Mouse (Mus musculus): ENCODE measurements at regions not wholly inside any gene's neighbourhood (a gene's known extent, or its start where the extent isn't known, plus 50 kb on each side); places are given as distances from the start of the nearest gene placed in this dataset.

DNA sequence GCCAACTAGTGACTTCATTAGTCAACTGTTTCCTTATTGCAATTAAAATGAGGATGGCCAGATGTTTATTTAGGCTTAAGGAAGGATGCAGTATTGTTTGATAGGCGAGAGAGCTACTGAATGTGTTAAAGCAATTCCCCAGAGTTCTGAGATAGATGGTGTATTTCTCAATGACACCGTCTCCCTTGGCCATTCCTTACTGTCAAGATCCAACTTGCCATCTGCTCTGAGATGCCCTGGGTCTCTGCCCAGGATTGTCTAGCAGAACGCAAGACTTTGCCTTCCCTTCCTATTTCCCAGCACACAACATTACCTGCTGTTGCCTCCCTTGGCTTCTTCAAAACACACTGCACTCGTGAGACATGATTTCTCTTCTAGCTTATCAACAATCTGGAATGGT is 690.5 kb upstream of the Car8 start:
- Histone ChIP-seq H3K4me1 (ENCODE audit: control insufficient read depth, insufficient read depth, low read length) (peaks cover 2% of the 10 kb centered on the region), H3K36me3 (ENCODE audit: control insufficient read depth, insufficient read depth, low read length) (no peaks in the 10 kb centered on the region), H3K79me2 (replicated peaks; ENCODE audit: control insufficient read depth, insufficient read depth, low read length) (no peaks in the 10 kb centered on the region), H3K9ac (ENCODE audit: low read depth, low read length) (no peak overlapping the region), H3K27me3 (ENCODE audit: control insufficient read depth, insufficient read depth, low read length) (no peaks in the 10 kb centered on the region), H3K4me3 (no peak overlapping the region), H3K27ac (no peak overlapping the region)
- 41% methylated on average over 4 of the region's 4 CpGs for WGBS
- DNase-seq: no peak
- TF ChIP-seq CTCF (IDR thresholded peaks at IDR 0.05) (no peak), POLR2A (IDR thresholded peaks at IDR 0.05; ENCODE audit: insufficient read depth, low read depth, low read length) (no peak), EP300 (IDR thresholded peaks at IDR 0.05; ENCODE audit: insufficient read depth, low read depth, low read length) (no peak)
- intact Hi-C loops (cut with DNase I): no loop called here

DNA sequence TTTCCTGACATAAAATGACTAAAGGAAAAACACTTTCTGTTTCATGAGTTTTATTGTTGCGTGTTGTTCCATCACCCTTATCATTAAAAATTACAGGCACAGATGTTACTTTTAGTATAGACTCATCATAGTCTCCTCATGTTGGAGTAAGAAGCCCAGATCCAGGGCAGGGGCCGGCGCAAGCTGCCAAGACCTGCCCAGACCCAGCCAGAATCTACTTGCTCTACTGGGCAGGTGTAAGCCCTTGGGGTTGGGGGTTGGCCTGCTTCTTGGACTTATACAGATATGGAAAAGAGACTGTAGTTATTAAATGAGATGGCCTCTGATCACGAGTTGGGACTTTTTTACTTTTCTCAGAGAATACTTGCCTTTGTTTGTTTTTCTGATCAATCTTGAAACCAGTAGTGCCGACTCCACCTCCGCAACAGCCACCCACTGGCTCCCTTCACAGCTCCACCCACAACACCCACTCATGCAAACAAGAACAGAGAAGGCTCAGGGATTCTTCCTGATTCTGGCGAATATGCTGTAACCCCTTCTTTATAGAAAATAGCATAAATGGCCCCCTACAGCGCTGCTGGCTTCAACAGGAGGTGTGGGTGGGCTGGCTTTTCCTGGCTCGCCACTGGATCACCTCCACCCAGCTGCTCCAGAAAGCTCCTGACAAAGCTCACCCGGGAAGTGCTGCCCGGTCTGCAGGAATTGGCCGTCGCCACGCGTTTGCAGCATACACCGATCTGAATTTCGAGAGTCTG is 689.9 kb upstream of the Car8 start:
- intact Hi-C loops (cut with DNase I): no loop called here
- Histone ChIP-seq H3K27me3 (ENCODE audit: control insufficient read depth, insufficient read depth, low read length) (no peaks in the 10 kb centered on the region), H3K4me1 (ENCODE audit: control insufficient read depth, insufficient read depth, low read length) (peaks cover 2% of the 10 kb centered on the region), H3K36me3 (ENCODE audit: control insufficient read depth, insufficient read depth, low read length) (no peaks in the 10 kb centered on the region), H3K27ac (no peak overlapping the region), H3K9ac (ENCODE audit: low read depth, low read length) (no peak overlapping the region), H3K4me3 (no peak overlapping the region), H3K79me2 (replicated peaks; ENCODE audit: control insufficient read depth, insufficient read depth, low read length) (no peaks in the 10 kb centered on the region)
- TF ChIP-seq CTCF (IDR thresholded peaks at IDR 0.05) (no peak), POLR2A (IDR thresholded peaks at IDR 0.05; ENCODE audit: insufficient read depth, low read depth, low read length) (no peak), EP300 (IDR thresholded peaks at IDR 0.05; ENCODE audit: insufficient read depth, low read depth, low read length) (no peak)
- no peak for DNase-seq
- WGBS: 51% methylated on average over 17 of the region's 17 CpGs

DNA sequence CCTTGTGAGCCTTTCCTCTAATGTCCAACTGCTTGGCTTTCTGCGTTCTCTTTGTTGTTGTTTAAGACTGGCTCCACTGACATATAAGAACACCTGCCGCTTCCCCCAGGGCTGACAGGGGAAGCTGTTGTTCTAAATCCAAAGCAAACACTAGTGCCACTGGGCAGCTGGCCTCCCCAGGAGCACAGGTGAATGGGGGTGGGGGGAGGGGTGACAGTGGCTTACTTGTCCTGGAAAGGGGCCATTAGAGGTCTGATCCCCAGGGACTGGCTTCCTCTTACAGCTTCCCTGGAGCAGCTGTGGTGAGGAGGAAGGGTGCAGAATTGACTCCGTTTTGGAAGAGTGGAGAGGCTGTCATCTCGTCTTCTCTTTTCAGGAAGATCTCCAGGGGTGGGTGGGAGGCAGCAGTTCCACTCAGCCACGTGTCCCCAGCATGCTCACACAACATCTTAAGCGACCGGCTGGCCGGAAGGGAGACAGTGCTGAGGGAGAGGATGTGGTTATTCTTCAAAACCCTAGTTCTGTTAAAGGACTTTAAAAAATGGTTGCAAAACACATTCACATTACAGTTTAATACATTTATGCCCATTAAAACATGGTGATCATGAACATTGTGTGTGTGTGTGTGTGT is 688.5 kb upstream of the Car8 start:
- 46% methylated on average over 8 of the region's 8 CpGs for WGBS
- intact Hi-C loops (cut with DNase I): no loop called here
- Histone ChIP-seq H3K36me3 (ENCODE audit: control insufficient read depth, insufficient read depth, low read length) (no peaks in the 10 kb centered on the region), H3K9ac (ENCODE audit: low read depth, low read length) (no peak overlapping the region), H3K4me1 (ENCODE audit: control insufficient read depth, insufficient read depth, low read length) (peaks cover 2% of the 10 kb centered on the region), H3K79me2 (replicated peaks; ENCODE audit: control insufficient read depth, insufficient read depth, low read length) (no peaks in the 10 kb centered on the region), H3K27ac (no peak overlapping the region), H3K4me3 (no peak overlapping the region), H3K27me3 (ENCODE audit: control insufficient read depth, insufficient read depth, low read length) (no peaks in the 10 kb centered on the region)
- no peak for TF ChIP-seq CTCF (IDR thresholded peaks at IDR 0.05)
- TF ChIP-seq EP300 (IDR thresholded peaks at IDR 0.05; ENCODE audit: insufficient read depth, low read depth, low read length): no peak
- no peak for TF ChIP-seq POLR2A (IDR thresholded peaks at IDR 0.05; ENCODE audit: insufficient read depth, low read depth, low read length)
- DNase-seq: no peak

DNA sequence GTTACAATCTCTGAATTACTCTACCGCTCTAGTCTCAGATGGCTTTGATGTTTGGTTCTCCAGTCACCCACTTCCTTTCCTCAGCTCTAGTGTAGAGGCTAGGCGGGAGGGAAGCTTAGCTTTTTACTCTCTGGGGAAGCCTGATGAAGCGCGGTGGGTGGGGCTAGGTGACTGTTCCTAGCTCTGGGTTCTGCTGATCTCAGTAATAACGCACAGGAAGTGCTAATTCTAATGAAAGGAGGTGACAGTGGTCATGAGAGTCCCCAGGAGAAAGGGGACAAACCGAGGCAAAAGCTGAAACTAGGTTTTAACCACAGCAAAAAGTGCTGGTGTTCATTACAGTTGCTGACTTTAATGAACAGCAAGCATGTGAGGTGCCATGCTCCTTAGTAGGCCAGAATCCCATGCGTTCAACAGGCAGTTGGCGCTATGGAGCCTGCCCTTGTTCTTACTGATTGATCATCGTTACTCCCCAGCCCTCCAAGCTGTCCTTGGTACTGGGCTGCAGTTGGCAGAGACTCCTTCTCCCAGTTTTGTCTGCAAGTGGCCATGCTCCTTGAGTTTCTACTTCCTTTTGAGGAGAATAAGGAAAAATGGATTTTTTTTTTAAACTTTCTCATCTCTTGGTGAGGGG is 687.9 kb upstream of the Car8 start:
- Histone ChIP-seq H3K36me3 (ENCODE audit: control insufficient read depth, insufficient read depth, low read length) (no peaks in the 10 kb centered on the region), H3K9ac (ENCODE audit: low read depth, low read length) (no peak overlapping the region), H3K79me2 (replicated peaks; ENCODE audit: control insufficient read depth, insufficient read depth, low read length) (no peaks in the 10 kb centered on the region), H3K27ac (no peak overlapping the region), H3K4me1 (ENCODE audit: control insufficient read depth, insufficient read depth, low read length) (peaks cover 2% of the 10 kb centered on the region), H3K4me3 (no peak overlapping the region), H3K27me3 (ENCODE audit: control insufficient read depth, insufficient read depth, low read length) (no peaks in the 10 kb centered on the region)
- peak in 1 of 2 experiments; percentile 34 for DNase-seq
- intact Hi-C loops (cut with DNase I): no loop called here
- WGBS: 65% methylated on average over 9 of the region's 9 CpGs
- no peak for TF ChIP-seq POLR2A (IDR thresholded peaks at IDR 0.05; ENCODE audit: insufficient read depth, low read depth, low read length)
- no peak for TF ChIP-seq CTCF (IDR thresholded peaks at IDR 0.05)
- TF ChIP-seq EP300 (IDR thresholded peaks at IDR 0.05; ENCODE audit: insufficient read depth, low read depth, low read length): no peak

DNA sequence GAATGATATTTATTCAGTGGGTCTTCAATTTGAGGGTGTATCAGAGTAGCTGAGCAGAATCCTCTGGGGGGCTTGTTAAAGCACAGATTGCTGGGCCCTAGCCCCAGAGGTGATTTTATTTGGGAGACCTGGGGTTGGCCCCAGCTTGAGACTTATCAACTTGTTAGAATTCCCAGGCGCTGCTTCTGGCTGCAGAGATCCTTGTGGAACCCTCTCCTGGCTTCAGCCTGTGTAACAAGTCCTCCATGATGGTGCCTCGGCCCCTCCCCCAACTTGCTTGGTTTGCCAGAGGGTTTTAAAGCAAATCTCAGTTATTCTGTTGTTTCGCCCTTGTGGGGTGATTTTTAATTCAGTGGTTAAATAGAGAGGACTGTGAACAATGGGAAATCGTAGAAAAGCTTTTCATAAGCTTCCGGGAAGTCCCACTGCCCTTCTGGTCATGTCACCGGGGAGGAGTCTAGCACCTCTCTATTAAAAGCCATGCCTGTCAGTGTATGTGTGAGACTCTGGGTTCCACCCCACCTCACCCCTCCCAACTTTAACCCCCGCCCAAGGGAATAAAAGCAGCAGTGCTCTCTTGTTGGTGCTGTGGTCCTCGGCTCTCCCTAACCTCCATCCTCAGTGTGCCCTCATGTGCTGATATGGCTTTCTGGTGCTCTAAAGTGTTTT is 684.0 kb upstream of the Car8 start:
- TF ChIP-seq CTCF (IDR thresholded peaks at IDR 0.05): no peak
- no peak for TF ChIP-seq POLR2A (IDR thresholded peaks at IDR 0.05; ENCODE audit: insufficient read depth, low read depth, low read length)
- no peak for TF ChIP-seq EP300 (IDR thresholded peaks at IDR 0.05; ENCODE audit: insufficient read depth, low read depth, low read length)
- Histone ChIP-seq H3K27ac (no peak overlapping the region), H3K36me3 (ENCODE audit: control insufficient read depth, insufficient read depth, low read length) (no peaks in the 10 kb centered on the region), H3K79me2 (replicated peaks; ENCODE audit: control insufficient read depth, insufficient read depth, low read length) (no peaks in the 10 kb centered on the region), H3K4me1 (ENCODE audit: control insufficient read depth, insufficient read depth, low read length) (no peaks in the 10 kb centered on the region), H3K27me3 (ENCODE audit: control insufficient read depth, insufficient read depth, low read length) (no peaks in the 10 kb centered on the region), H3K9ac (ENCODE audit: low read depth, low read length) (no peak overlapping the region), H3K4me3 (no peak overlapping the region)
- intact Hi-C loops (cut with DNase I): no loop called here
- WGBS: 73% methylated on average over 8 of the region's 8 CpGs
- no peak for DNase-seq
